Mouse (Mus musculus): ENCODE data around the gene Atad2b. TPM values are rescaled to one million over a fixed set of nuclear protein-coding genes. Genes with fewer than 3 reads are reported as not detected.

Gene Atad2b
- total RNA-seq, 4 experiments from 2014 or later = 11.2 to 12.8 (median 12.3) TPM

- no peak for DNase-seq (ENCODE audit: low spot score)
Observed at GRCm38 (mm10) chr12:5081480-5081879, 164.3 kb downstream of the Atad2b start.

- no peak for DNase-seq (ENCODE audit: low spot score)
Observed at GRCm38 (mm10) chr12:5084714-5085113, 167.6 kb downstream of the Atad2b start.

GRCm38 (mm10) chr12:5087787-5088519, 170.8 kb downstream of the Atad2b start:
- peak; percentile 35 for DNase-seq (ENCODE audit: low spot score)

- DNase-seq (ENCODE audit: low spot score) = no peak
Observed at GRCm38 (mm10) chr12:5088639-5089038, 171.5 kb downstream of the Atad2b start.

Other genes starting within 250 kb of the Atad2b start
- under 1 TPM; 0.11 to 0.50 (median 0.19) TPM for gene Fam228a, start 178.9 kb upstream of the Atad2b start, total RNA-seq (2022)
- gene Pfn4, start 148.3 kb upstream of the Atad2b start, total RNA-seq (2022) = 1 to 10 TPM; 2.2 to 5.0 (median 2.9) TPM
- 1 to 10 TPM; 5.9 to 7.6 (median 7.3) TPM for gene Fam228b, start 148.1 kb upstream of the Atad2b start, total RNA-seq (2022)
- 10 to 100 TPM; 44.3 to 55.8 (median 47.9) TPM for gene Sf3b6, start 99.8 kb upstream of the Atad2b start, total RNA-seq (2022)
- gene Fkbp1b, start 75.8 kb upstream of the Atad2b start, total RNA-seq (2022) = under 1 TPM; 0.27 to 0.95 (median 0.67) TPM
- 1 to 10 TPM; 7.1 to 9.4 (median 8.0) TPM for gene Wdcp, start 74.0 kb upstream of the Atad2b start, total RNA-seq (2022)
- gene Mfsd2b, start 43.0 kb upstream of the Atad2b start, total RNA-seq (2022) = 1 to 10 TPM in 1 of 4 experiments, under 1 TPM in 3; 0.69 to 1.5 (median 0.77) TPM
- gene Ubxn2a, start 9.6 kb upstream of the Atad2b start, total RNA-seq (2022) = 10 to 100 TPM; 69.2 to 77.6 (median 75.9) TPM

Data from heart, adult 8-10 months (tissue).